Mouse (Mus musculus) kidney, embryonic 14.5 days (tissue): ENCODE measurements around the gene Cd300lg. TPM values are rescaled to one million over a fixed set of nuclear protein-coding genes. Genes with fewer than 3 reads are reported as not detected.

Experiments
- ATAC-seq: fragments of 200-750 bp; cut with Nextera tagmentation; 2 replicates; pipeline ENCODE4 v1.8.0; 2017; ENCODE audit warnings: moderate number of reproducible peaks, mild to moderate bottlenecking, moderate TSS enrichment, moderate library complexity; ENCODE audit not compliant: low FRiP score, low TSS enrichment
- H3K27ac ChIP-seq: fragments of 300-500 bp; sonication (generic); 2 replicates; pipeline ENCODE4 v1.5.1; 2014; ENCODE audit warnings: low read depth, mild to moderate bottlenecking, low read length, moderate library complexity, mixed read lengths
- H3K27me3 ChIP-seq: fragments of 300-500 bp; sonication (generic); 2 replicates; pipeline ENCODE4 v1.6.1; 2014; ENCODE audit warnings: mild to moderate bottlenecking, low read length; ENCODE audit not compliant: control insufficient read depth, insufficient read depth
- H3K36me3 ChIP-seq: fragments of 300-500 bp; sonication (generic); 2 replicates; pipeline ENCODE4 v1.6.1; 2014; ENCODE audit warnings: low read length, mixed read lengths; ENCODE audit not compliant: control insufficient read depth, insufficient read depth
- H3K4me1 ChIP-seq: fragments of 300-500 bp; sonication (generic); 2 replicates; pipeline ENCODE4 v1.6.1; 2014; ENCODE audit warnings: low read length, mixed read lengths; ENCODE audit not compliant: control insufficient read depth, insufficient read depth
- H3K4me2 ChIP-seq: fragments of 300-500 bp; sonication (generic); replicated peaks from 2 replicates; pipeline ENCODE4 v1.6.1; 2014; ENCODE audit warnings: low read depth, mild to moderate bottlenecking, low read length
- H3K4me3 ChIP-seq: fragments of 300-500 bp; sonication (generic); 2 replicates; pipeline ENCODE4 v1.5.1; 2014; ENCODE audit warnings: mild to moderate bottlenecking, low read length
- H3K9ac ChIP-seq: fragments of 300-500 bp; sonication (generic); 2 replicates; pipeline ENCODE4 v1.6.1; 2014; ENCODE audit warnings: low read depth, mild to moderate bottlenecking, low read length, moderate library complexity
- H3K9me3 ChIP-seq: fragments of 300-500 bp; sonication (generic); 2 replicates; pipeline ENCODE4 v1.6.1; 2016; ENCODE audit warnings: low read length; ENCODE audit not compliant: control insufficient read depth
- WGBS: fragments of 180-500 bp; shearing (Covaris S2); extraction: QIAGEN DNeasy Blood & Tissue Kit; methylation state at CpG from one replicate; pipeline ENCODE4 v1.1.7; 2014; 5-methylcytosine and 5-hydroxymethylcytosine counted together
- polyA plus RNA-seq: library from polyadenylated mRNA; unstranded; fragments of >200 nt; fragmentation: Nextera tagmentation; extraction: Ambion mirVana; gene quantifications from 2 replicates; pipeline ENCODE4 v1.2.1, GENCODE M21; 2014

The Cd300lg gene
- polyA plus RNA-seq, 1 experiment from 2014 or later, result 0.38 TPM

- no peak overlapping the region for H3K27ac ChIP-seq
- no peaks in the 10 kb centered on the region for H3K36me3 ChIP-seq
- no peaks in the 10 kb centered on the region; the same call in 1 of the 2 replicates for H3K27me3 ChIP-seq
- H3K4me2 ChIP-seq, result no peak overlapping the region
- no peaks in the 10 kb centered on the region for H3K9me3 ChIP-seq
- peaks cover 5% of the 10 kb centered on the region; the same call in 1 of the 2 replicates for H3K4me1 ChIP-seq
- H3K4me3 ChIP-seq, result no peak overlapping the region
- no peak overlapping the region for H3K9ac ChIP-seq
- WGBS, result 51% methylated on average over 13 of the region's 13 CpGs
- ATAC-seq, result no peak; the same call in 1 of the 2 replicates
Observed at GRCm38 (mm10) chr11:102039487-102040137, 1.7 kb upstream of the Cd300lg start.

- H3K36me3 ChIP-seq, result no peaks in the 10 kb centered on the region
- H3K9me3 ChIP-seq, result peaks cover 4% of the 10 kb centered on the region
- WGBS, result under 1% methylated on average over 9 of the region's 9 CpGs
- H3K4me3 ChIP-seq, result no peak overlapping the region
- no peaks in the 10 kb centered on the region; the same call in 1 of the 2 replicates for H3K27me3 ChIP-seq
- H3K4me2 ChIP-seq, result no peak overlapping the region
- H3K27ac ChIP-seq, result no peak overlapping the region
- peaks cover 5% of the 10 kb centered on the region; the same call in 1 of the 2 replicates for H3K4me1 ChIP-seq
- ATAC-seq, result peak; percentile 89
- H3K9ac ChIP-seq, result no peak overlapping the region
Observed at GRCm38 (mm10) chr11:102040138-102040524, 1.2 kb upstream of the Cd300lg start.

- Histone ChIP-seq H3K9me3 (peaks cover 9% of the 10 kb centered on the region), H3K4me1 (peaks cover 5% of the 10 kb centered on the region; the same call in 1 of the 2 replicates), H3K4me3 (no peak overlapping the region), H3K9ac (no peak overlapping the region), H3K36me3 (no peaks in the 10 kb centered on the region), H3K27ac (no peak overlapping the region), H3K4me2 (no peak overlapping the region), H3K27me3 (no peaks in the 10 kb centered on the region; the same call in 1 of the 2 replicates)
- ATAC-seq, result no peak
- WGBS, result 77% methylated on average over 4 of the region's 4 CpGs
Observed at GRCm38 (mm10) chr11:102040646-102041045, 663 bp upstream of the Cd300lg start.

GRCm38 (mm10) chr11:102042971-102043370 is 1.7 kb downstream of the Cd300lg start:
- Histone ChIP-seq H3K4me2 (no peak overlapping the region), H3K9ac (no peak overlapping the region), H3K27me3 (no peaks in the 10 kb centered on the region), H3K36me3 (no peaks in the 10 kb centered on the region), H3K4me1 (peaks cover 5% of the 10 kb centered on the region; the same call in 1 of the 2 replicates), H3K9me3 (peaks cover 13% of the 10 kb centered on the region), H3K27ac (no peak overlapping the region), H3K4me3 (no peak overlapping the region)
- WGBS, result 93% methylated on average over 14 of the region's 14 CpGs
- no peak for ATAC-seq

GRCm38 (mm10) chr11:102043381-102043780 is 2.1 kb downstream of the Cd300lg start:
- H3K9ac ChIP-seq, result no peak overlapping the region
- no peak overlapping the region for H3K4me2 ChIP-seq
- ATAC-seq, result no peak
- H3K4me1 ChIP-seq, result peaks cover 5% of the 10 kb centered on the region; the same call in 1 of the 2 replicates
- H3K36me3 ChIP-seq, result no peaks in the 10 kb centered on the region
- 81% methylated on average over 6 of the region's 6 CpGs for WGBS
- H3K27ac ChIP-seq, result no peak overlapping the region
- no peak overlapping the region for H3K4me3 ChIP-seq
- peaks cover 13% of the 10 kb centered on the region for H3K9me3 ChIP-seq
- H3K27me3 ChIP-seq, result no peaks in the 10 kb centered on the region

- Histone ChIP-seq H3K27ac (no peak overlapping the region), H3K4me3 (no peak overlapping the region), H3K27me3 (no peaks in the 10 kb centered on the region), H3K4me2 (no peak overlapping the region), H3K36me3 (no peaks in the 10 kb centered on the region), H3K9ac (no peak overlapping the region), H3K4me1 (peaks cover under 1% of the 10 kb centered on the region; the same call in 1 of the 2 replicates), H3K9me3 (peaks cover 13% of the 10 kb centered on the region)
- ATAC-seq, result no peak
- 76% methylated on average over 7 of the region's 7 CpGs for WGBS
Observed at GRCm38 (mm10) chr11:102044691-102045212, 3.4 kb downstream of the Cd300lg start.

GRCm38 (mm10) chr11:102046607-102047006 is 5.3 kb downstream of the Cd300lg start:
- no peak overlapping the region for H3K27ac ChIP-seq
- no peak for ATAC-seq
- no peaks in the 10 kb centered on the region for H3K4me1 ChIP-seq
- 86% methylated on average over 9 of the region's 9 CpGs for WGBS
- no peak overlapping the region for H3K4me3 ChIP-seq
- no peaks in the 10 kb centered on the region for H3K36me3 ChIP-seq
- H3K9me3 ChIP-seq, result peaks cover 13% of the 10 kb centered on the region
- no peak overlapping the region for H3K9ac ChIP-seq
- H3K27me3 ChIP-seq, result no peaks in the 10 kb centered on the region
- H3K4me2 ChIP-seq, result no peak overlapping the region

- Histone ChIP-seq H3K4me3 (no peak overlapping the region), H3K36me3 (no peaks in the 10 kb centered on the region), H3K27me3 (no peaks in the 10 kb centered on the region), H3K27ac (no peak overlapping the region), H3K4me1 (peaks cover 8% of the 10 kb centered on the region; the same call in 1 of the 2 replicates), H3K4me2 (no peak overlapping the region), H3K9me3 (peaks cover 11% of the 10 kb centered on the region), H3K9ac (no peak overlapping the region)
- 53% methylated on average over 14 of the region's 14 CpGs for WGBS
- ATAC-seq, result no peak
Observed at GRCm38 (mm10) chr11:102049875-102050482, 8.7 kb downstream of the Cd300lg start.

GRCm38 (mm10) chr11:102051541-102051940 is 10.2 kb downstream of the Cd300lg start:
- ATAC-seq, result no peak
- Histone ChIP-seq H3K27ac (no peak overlapping the region), H3K4me1 (peaks cover 8% of the 10 kb centered on the region; the same call in 1 of the 2 replicates), H3K27me3 (no peaks in the 10 kb centered on the region), H3K9me3 (no peaks in the 10 kb centered on the region), H3K36me3 (no peaks in the 10 kb centered on the region), H3K4me2 (no peak overlapping the region), H3K4me3 (no peak overlapping the region), H3K9ac (no peak overlapping the region)
- 45% methylated on average over 4 of the region's 4 CpGs for WGBS
